Mouse (Mus musculus): ENCODE data around the gene Eif2ak1. TPM values are rescaled to one million over a fixed set of nuclear protein-coding genes. Genes with fewer than 3 reads are reported as not detected.
A peak's percentile ranks its signal among the peaks of the same experiment; 100 is the strongest.

Eif2ak1 gene
- polyA plus RNA-seq, 1 experiment from 2014 or later = 38.7 TPM

DNA sequence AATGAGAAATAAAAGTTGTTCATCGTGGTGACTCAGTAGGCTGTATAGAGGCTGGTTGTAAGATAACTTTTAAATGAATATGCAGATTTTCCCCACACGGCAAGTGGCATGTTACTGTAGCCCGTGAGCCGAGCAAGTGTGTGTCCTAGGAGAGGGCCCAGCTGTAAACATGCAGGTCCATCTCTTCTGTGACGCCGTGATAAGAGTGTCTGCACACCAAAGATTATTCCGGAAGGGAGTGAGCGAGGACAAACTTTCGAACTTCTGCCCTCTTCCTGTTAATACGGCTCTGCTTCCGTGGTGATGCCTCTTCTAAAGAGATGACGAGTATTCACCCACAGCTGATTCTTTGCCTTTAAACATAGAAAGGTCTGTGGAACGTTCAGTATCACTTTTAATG, 1.4 kb downstream of the Eif2ak1 start:
- H3K9ac ChIP-seq = no peak overlapping the region
- H3K4me2 ChIP-seq (replicated peaks) = peak overlapping the region; percentile 78; the same call in 1 of the 2 replicates
- H3K4me1 ChIP-seq = peaks cover 10% of the 10 kb centered on the region
- no peak for ATAC-seq (ENCODE audit: insufficient number of reproducible peaks, low FRiP score, low TSS enrichment, low read depth)
- 83% methylated on average over 13 of the region's 13 CpGs for WGBS
- no peak overlapping the region for H3K27ac ChIP-seq (replicated peaks)
- H3K9me3 ChIP-seq (replicated peaks) = no peaks in the 10 kb centered on the region
- H3K36me3 ChIP-seq = no peaks in the 10 kb centered on the region
- H3K4me3 ChIP-seq (replicated peaks) = peak overlapping the region; percentile 90
- no peaks in the 10 kb centered on the region for H3K27me3 ChIP-seq

DNA sequence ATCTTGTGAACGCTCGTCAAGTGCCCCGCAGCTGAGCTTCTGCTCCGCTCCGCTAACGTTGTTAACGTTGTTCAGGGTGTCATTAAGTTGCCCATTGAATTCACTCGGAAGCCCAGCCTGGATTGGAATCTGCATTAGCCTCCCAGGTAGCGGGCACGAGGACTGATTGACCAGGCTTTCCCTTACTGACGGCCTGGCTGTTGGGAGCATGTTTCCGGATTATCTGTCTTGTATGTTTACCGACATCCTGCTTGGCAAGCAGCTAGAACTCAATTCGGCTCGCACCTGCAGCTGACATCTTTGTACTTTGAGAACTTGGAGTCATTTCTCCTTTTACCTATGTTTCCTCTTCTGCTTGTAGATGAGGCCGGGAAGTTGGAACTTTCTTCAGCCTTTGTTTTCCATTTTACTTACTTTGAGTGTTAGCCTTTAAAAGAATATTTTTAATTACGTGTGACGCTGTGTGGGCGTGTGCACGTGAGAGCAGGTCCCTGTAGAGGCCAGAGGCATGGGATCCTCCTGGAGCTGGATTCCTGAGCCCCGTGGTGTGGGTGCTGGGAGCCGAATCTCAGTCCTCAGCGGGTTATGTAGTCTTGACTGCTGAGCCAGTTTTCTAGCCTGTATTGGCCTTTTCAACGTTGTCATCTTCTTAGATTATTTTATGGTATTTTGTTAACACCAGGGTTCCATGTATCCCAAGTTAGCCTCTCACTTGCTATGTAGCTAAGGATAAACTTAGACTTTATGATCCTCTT, 2.5 kb downstream of the Eif2ak1 start:
- H3K4me1 ChIP-seq = peaks cover 10% of the 10 kb centered on the region
- 88% methylated on average over 24 of the region's 24 CpGs for WGBS
- no peaks in the 10 kb centered on the region for H3K36me3 ChIP-seq
- no peak for ATAC-seq (ENCODE audit: insufficient number of reproducible peaks, low FRiP score, low TSS enrichment, low read depth)
- no peak overlapping the region for H3K4me3 ChIP-seq (replicated peaks)
- H3K9ac ChIP-seq = no peak overlapping the region
- no peak overlapping the region for H3K27ac ChIP-seq (replicated peaks)
- H3K27me3 ChIP-seq = no peaks in the 10 kb centered on the region
- no peaks in the 10 kb centered on the region for H3K9me3 ChIP-seq (replicated peaks)
- no peak overlapping the region for H3K4me2 ChIP-seq (replicated peaks)

DNA sequence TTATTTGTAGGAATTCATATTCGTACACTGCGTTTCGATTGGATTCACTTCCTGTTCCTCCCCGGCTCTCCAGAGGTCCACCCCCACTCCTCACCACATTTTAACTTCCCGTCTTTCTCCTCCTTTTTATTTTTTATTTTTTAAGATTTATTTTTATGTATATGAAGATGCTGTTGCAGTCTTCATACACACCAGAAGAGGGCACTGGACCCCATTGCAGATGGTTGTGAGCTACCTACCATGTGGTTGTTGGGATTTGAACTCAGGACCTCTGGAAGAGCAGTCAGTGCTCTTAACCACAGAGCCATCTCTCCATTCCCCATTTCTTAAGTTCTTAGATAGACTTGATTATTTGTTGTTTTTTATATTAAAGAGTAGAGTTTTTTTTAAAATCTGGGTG, 3.2 kb downstream of the Eif2ak1 start:
- Histone ChIP-seq H3K4me1 (peaks cover 10% of the 10 kb centered on the region), H3K36me3 (no peaks in the 10 kb centered on the region), H3K4me2 (replicated peaks) (no peak overlapping the region), H3K27ac (replicated peaks) (no peak overlapping the region), H3K4me3 (replicated peaks) (no peak overlapping the region), H3K27me3 (no peaks in the 10 kb centered on the region), H3K9me3 (replicated peaks) (no peaks in the 10 kb centered on the region), H3K9ac (no peak overlapping the region)
- ATAC-seq (ENCODE audit: insufficient number of reproducible peaks, low FRiP score, low TSS enrichment, low read depth) = no peak
- WGBS = 90% methylated on average over 5 of the region's 5 CpGs

DNA sequence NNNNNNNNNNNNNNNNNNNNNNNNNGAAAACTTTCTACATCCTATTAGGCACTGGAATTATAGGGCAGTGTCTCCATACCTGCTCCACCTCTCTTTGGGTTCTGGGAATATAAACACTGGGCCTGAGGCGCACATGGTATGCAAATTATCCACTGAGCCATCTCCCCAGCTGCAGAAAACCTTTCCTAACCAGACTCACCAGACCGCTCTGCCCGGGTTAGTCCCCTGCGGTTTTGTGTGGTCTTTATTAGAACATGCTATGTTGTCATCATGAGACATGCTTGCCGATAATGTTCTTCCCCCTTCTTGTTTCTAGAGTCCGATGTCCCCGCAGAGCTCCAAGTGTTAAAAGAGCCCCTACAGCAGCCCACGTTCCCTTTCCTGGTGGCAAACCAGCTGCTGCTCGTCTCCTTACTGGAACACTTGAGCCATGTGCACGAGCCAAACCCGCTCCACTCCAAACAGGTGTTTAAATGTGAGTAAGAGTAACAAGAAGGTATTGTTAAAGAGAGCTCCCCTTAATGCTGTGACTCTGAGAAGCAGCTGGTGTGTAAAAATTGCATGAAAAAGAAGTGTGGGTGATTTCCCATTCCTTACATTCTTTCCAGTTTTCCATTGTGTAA, 54.1 kb downstream of the Eif2ak1 start:
- 66% methylated on average over 11 of the region's 11 CpGs for WGBS
- ATAC-seq (ENCODE audit: insufficient number of reproducible peaks, low FRiP score, low TSS enrichment, low read depth) = no peak
- H3K4me1 ChIP-seq = no peaks in the 10 kb centered on the region

DNA sequence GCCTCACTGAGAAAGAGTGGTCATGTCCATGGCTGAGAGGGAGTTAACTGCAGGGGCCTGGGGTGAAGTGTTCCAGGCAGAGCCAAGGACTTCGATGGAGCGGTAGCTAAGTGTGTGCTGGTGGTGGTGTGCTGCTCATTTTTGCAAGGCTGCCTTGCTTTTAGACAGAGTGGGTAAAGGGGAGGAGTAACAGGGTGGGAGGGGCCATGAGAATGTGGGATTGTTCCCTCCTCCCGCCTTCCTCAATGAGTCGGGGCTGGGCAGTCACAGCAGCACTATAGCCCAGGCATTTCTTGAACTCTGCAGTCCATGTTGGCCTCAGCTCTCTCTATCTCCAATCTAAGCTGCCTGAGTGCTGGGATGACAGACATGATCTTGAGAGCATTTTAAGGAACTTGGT, 57.0 kb downstream of the Eif2ak1 start:
- no peak for ATAC-seq (ENCODE audit: insufficient number of reproducible peaks, low FRiP score, low TSS enrichment, low read depth)
- Histone ChIP-seq H3K27ac (replicated peaks) (no peak overlapping the region), H3K4me3 (replicated peaks) (no peak overlapping the region), H3K4me1 (no peaks in the 10 kb centered on the region), H3K27me3 (no peaks in the 10 kb centered on the region), H3K9ac (no peak overlapping the region), H3K9me3 (replicated peaks) (no peaks in the 10 kb centered on the region), H3K4me2 (replicated peaks) (no peak overlapping the region), H3K36me3 (peaks cover 54% of the 10 kb centered on the region)
- 63% methylated on average over 4 of the region's 4 CpGs for WGBS

More for the DNA sequence above, 54.1 kb downstream of the Eif2ak1 start:
- H3K4me2 ChIP-seq (replicated peaks) = no peak overlapping the region
- no peak overlapping the region for H3K27ac ChIP-seq (replicated peaks)
- H3K9ac ChIP-seq = no peak overlapping the region
- H3K27me3 ChIP-seq = no peaks in the 10 kb centered on the region
- H3K9me3 ChIP-seq (replicated peaks) = no peaks in the 10 kb centered on the region
- H3K4me3 ChIP-seq (replicated peaks) = no peak overlapping the region
- peaks cover 30% of the 10 kb centered on the region for H3K36me3 ChIP-seq

DNA sequence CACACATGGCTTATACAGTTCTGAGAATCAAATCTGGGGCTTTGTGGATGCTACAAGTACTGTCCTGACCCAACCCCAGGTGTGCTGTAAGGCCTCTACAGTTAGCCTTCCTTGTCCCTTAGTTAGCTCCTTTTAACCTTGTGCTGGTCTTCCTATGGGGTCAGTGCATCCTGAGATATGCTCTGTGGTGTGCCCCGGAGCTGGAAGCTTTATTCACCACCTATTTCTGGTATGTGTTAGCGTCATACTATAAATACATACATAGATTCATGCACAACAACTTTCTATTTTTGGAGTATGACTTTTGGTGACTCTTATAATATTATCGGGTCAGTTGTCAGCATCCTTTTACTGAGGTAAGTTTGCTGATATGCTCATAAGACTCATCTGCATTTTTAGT, 67.7 kb downstream of the Eif2ak1 start:
- Histone ChIP-seq H3K9ac (no peak overlapping the region), H3K27ac (replicated peaks) (no peak overlapping the region)
- WGBS = 96% methylated on average over 3 of the region's 3 CpGs

DNA sequence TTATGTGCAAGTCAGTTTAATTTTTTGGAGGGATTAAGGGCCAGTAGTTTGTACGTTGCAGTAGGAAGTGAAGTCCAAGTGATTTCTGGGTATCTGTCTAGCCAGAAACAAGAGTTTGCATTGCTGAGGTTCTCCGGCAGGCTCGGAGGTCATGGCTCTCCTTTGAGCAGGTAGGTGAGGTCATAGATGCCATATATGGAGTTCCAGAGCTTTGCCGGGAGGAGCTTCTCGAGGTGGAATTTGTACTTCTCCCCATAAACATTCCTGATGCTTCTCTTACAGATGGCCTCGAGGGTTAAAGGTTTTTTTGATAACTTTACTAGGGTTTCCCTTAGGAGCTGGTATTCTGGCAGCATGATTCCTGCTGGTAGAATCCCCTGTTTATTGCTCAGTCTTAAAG, 73.2 kb downstream of the Eif2ak1 start:
- Histone ChIP-seq H3K27ac (replicated peaks) (no peak overlapping the region), H3K9ac (no peak overlapping the region), H3K4me3 (replicated peaks) (no peak overlapping the region), H3K36me3 (peaks cover 63% of the 10 kb centered on the region), H3K9me3 (replicated peaks) (no peaks in the 10 kb centered on the region), H3K4me1 (no peaks in the 10 kb centered on the region), H3K27me3 (no peaks in the 10 kb centered on the region), H3K4me2 (replicated peaks) (no peak overlapping the region)
- no peak for ATAC-seq (ENCODE audit: insufficient number of reproducible peaks, low FRiP score, low TSS enrichment, low read depth)
- WGBS = 80% methylated on average over 6 of the region's 6 CpGs

More for the DNA sequence above, 67.7 kb downstream of the Eif2ak1 start:
- Histone ChIP-seq H3K36me3 (peaks cover 94% of the 10 kb centered on the region), H3K27me3 (no peaks in the 10 kb centered on the region), H3K9me3 (replicated peaks) (no peaks in the 10 kb centered on the region), H3K4me1 (no peaks in the 10 kb centered on the region), H3K4me2 (replicated peaks) (no peak overlapping the region), H3K4me3 (replicated peaks) (no peak overlapping the region)
- ATAC-seq (ENCODE audit: insufficient number of reproducible peaks, low FRiP score, low TSS enrichment, low read depth) = no peak

DNA sequence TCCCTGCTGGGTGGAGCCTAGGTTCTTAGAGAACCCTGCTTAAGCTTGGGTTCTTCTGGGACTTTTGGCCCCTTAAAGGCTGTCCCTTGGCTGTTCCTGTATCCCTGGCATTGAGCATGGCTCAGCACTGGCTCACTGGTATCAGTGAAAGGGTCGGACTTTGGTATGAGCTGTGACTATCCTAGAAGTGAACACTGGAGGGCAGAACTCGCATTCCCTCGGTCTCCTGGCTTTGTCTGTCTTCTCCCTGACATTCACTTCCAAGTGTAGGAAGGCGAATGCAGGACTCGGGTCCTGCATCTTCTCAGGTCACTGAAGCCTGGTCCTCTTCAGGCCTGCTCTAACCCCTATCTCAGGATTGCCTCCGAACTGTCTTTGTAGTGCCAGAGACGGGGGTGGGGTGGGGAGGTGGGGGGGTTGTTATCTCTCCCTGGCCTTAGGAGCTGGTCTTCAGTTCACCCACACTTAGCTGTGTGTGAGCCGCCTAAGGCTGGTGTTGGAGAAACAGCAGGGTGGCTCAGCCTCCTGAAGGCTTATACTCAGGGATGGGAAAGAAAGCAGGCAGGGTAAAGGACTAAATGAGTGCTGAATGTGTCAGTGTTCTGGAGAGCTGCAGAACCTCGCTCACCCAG, 74.8 kb downstream of the Eif2ak1 start:
- peaks cover 56% of the 10 kb centered on the region for H3K36me3 ChIP-seq
- H3K27me3 ChIP-seq = no peaks in the 10 kb centered on the region
- H3K27ac ChIP-seq (replicated peaks) = no peak overlapping the region
- H3K9me3 ChIP-seq (replicated peaks) = no peaks in the 10 kb centered on the region
- no peak overlapping the region for H3K4me2 ChIP-seq (replicated peaks)
- H3K9ac ChIP-seq = no peak overlapping the region
- WGBS = 79% methylated on average over 9 of the region's 9 CpGs
- H3K4me1 ChIP-seq = no peaks in the 10 kb centered on the region
- no peak overlapping the region for H3K4me3 ChIP-seq (replicated peaks)
- no peak for ATAC-seq (ENCODE audit: insufficient number of reproducible peaks, low FRiP score, low TSS enrichment, low read depth)

DNA sequence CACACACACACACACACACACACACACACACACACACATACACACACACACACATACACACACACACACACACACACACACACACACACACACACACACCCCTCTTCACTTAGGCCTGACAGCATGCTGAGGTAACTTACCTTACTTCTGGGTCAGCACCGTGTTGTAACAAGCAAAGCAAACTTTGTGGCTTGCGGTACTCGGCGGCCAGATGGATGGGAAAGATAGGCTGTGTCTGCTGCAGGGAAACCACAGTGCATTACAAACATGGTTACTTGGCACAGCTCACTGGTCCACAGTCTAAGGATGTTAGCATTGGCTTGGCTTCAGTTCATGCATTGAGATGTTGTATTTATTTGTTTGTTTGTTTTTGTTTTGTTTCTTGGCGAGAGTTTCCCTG, 75.8 kb downstream of the Eif2ak1 start:
- Histone ChIP-seq H3K36me3 (peaks cover 56% of the 10 kb centered on the region), H3K4me3 (replicated peaks) (no peak overlapping the region)

DNA sequence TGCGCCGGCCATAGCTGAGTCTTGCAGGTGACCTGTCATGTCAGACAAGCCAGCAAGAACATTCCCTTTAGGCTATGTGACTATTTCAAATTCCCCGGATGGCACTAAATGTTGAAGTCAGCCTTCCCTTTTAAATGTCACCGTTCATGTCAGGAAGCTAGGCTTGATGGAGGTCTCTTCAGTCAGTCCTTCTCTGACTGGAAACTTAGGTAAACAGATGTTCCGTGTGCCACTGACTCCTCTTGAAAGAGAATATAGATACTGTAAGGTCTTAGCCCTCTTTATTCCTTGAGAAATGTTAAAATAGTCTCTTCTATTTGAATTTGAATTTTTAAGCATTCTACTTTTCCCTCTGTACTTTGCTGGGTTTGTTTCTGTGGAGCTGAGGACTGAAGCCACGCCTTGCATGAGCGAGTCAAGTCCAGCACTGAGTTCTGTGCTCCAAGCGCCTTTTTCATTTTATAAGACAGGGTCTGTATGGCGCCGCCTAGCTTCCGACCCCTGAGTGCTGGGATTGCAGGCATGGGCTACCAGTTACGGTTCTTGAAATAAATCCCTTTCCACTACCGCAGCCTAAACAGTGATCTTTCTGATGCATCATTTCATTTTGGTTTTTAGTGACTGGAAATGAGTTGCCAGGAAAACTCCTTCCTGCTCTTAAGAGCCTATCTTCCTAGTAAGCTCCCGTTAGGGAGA, 80.2 kb downstream of the Eif2ak1 start, which contains the start of gene Ankrd61:
Gene Ankrd61 (minus strand): TSS at position 51 of the 696 bp plus-strand sequence.
- Histone ChIP-seq H3K36me3 (peaks cover 66% of the 10 kb centered on the region), H3K27ac (replicated peaks) (no peak within 1 kb of the TSS), H3K9ac (no peak within 1 kb of the TSS), H3K27me3 (no peaks in the 10 kb centered on the region), H3K4me3 (replicated peaks) (no peak within 1 kb of the TSS), H3K9me3 (replicated peaks) (no peaks in the 10 kb centered on the region), H3K4me2 (replicated peaks) (no peak within 1 kb of the TSS), H3K4me1 (no peaks in the 10 kb centered on the region)
- no peak for ATAC-seq (ENCODE audit: insufficient number of reproducible peaks, low FRiP score, low TSS enrichment, low read depth)
- WGBS = 80% methylated on average over 14 of the region's 14 CpGs

More for the DNA sequence above, 75.8 kb downstream of the Eif2ak1 start:
- Histone ChIP-seq H3K4me2 (replicated peaks) (no peak overlapping the region), H3K27me3 (no peaks in the 10 kb centered on the region), H3K27ac (replicated peaks) (no peak overlapping the region), H3K9ac (no peak overlapping the region), H3K4me1 (no peaks in the 10 kb centered on the region), H3K9me3 (replicated peaks) (no peaks in the 10 kb centered on the region)
- no peak for ATAC-seq (ENCODE audit: insufficient number of reproducible peaks, low FRiP score, low TSS enrichment, low read depth)
- WGBS = 64% methylated on average over 5 of the region's 5 CpGs

DNA sequence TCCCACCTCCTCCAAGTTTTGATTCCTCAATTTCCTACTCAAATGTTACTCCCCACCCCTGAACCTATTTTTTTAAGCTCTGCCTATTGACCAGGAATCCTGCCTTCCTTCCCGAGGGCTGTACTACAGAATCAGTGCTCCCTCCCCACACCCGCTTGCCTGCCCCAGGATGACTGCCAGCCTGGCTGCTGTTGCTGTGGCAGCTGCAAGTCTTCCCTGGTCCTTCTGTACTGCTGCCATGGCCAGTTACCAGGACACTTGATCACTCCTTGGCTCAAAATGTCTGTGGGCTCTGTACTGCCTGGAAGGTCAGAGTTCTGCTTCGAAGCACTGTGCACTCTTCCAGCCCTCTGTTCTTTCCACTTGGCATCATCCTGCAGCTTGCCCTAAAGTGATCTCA, 84.5 kb downstream of the Eif2ak1 start:
- Histone ChIP-seq H3K36me3 (peaks cover 82% of the 10 kb centered on the region), H3K4me1 (no peaks in the 10 kb centered on the region), H3K9me3 (replicated peaks) (no peaks in the 10 kb centered on the region), H3K4me2 (replicated peaks) (no peak overlapping the region), H3K9ac (no peak overlapping the region), H3K27ac (replicated peaks) (no peak overlapping the region), H3K27me3 (no peaks in the 10 kb centered on the region), H3K4me3 (replicated peaks) (no peak overlapping the region)
- WGBS = 85% methylated on average over 3 of the region's 3 CpGs
- no peak for ATAC-seq (ENCODE audit: insufficient number of reproducible peaks, low FRiP score, low TSS enrichment, low read depth)

Data from embryonic facial prominence, embryonic 15.5 days (tissue).